Mouse (Mus musculus) C2C12 (cell line): ENCODE data around the gene Pard3b. TPM values are rescaled to one million over a fixed set of nuclear protein-coding genes. Genes with fewer than 3 reads are reported as not detected.
A peak's percentile ranks its signal among the peaks of the same experiment; 100 is the strongest.

Experiments
- H3K27me3 ChIP-seq: one replicate; pipeline ENCODE4 v1.6.1; 2011; ENCODE audit not compliant: control insufficient read depth, insufficient read depth, insufficient read length
- H3K36me3 ChIP-seq: one replicate; pipeline ENCODE4 v1.6.1; 2011; ENCODE audit not compliant: control insufficient read depth, insufficient read depth
- H3K4me3 ChIP-seq: one replicate; pipeline ENCODE4 v1.5.1; 2011; ENCODE audit warnings: mild to moderate bottlenecking, control low read depth; ENCODE audit not compliant: poor library complexity, insufficient read depth, severe bottlenecking
- H3K79me2 ChIP-seq: one replicate; pipeline ENCODE4 v1.6.1; 2011; ENCODE audit not compliant: control insufficient read depth, insufficient read depth
- H3K79me3 ChIP-seq: one replicate; pipeline ENCODE4 v1.6.1; 2011; ENCODE audit warnings: low read depth, control low read depth
- H3ac ChIP-seq: one replicate; pipeline ENCODE3; 2011; ENCODE audit warnings: low read depth; ENCODE audit not compliant: control insufficient read depth, insufficient read length
- CEBPB ChIP-seq: IDR thresholded peaks from one replicate; pipeline ENCODE4 v1.6.1; 2011; ENCODE audit warnings: low read depth, mild to moderate bottlenecking, control low read depth, moderate library complexity
- CTCF ChIP-seq: IDR thresholded peaks from one replicate; pipeline ENCODE4 v1.5.1; 2011; ENCODE audit not compliant: control insufficient read depth, insufficient read depth, insufficient read length
- FOSL1 ChIP-seq: IDR thresholded peaks from one replicate; pipeline ENCODE4 v1.8.0; 2011; ENCODE audit warnings: mild to moderate bottlenecking, low read length; ENCODE audit not compliant: poor library complexity, insufficient read depth, severe bottlenecking
- MAX ChIP-seq: IDR thresholded peaks from one replicate; pipeline ENCODE4 v1.6.1; 2011; ENCODE audit warnings: mild to moderate bottlenecking, control low read depth
- MYOD1 ChIP-seq: IDR thresholded peaks from one replicate; pipeline ENCODE4 v1.6.1; 2011; ENCODE audit warnings: low read depth; ENCODE audit not compliant: control insufficient read depth, insufficient read length
- MYOG ChIP-seq: IDR thresholded peaks from one replicate; pipeline ENCODE4 v1.6.1; 2011; ENCODE audit not compliant: control insufficient read depth, insufficient read length; ENCODE audit errors: extremely low read depth
- USF1 ChIP-seq: IDR thresholded peaks from one replicate; pipeline ENCODE4 v1.6.1; 2011; ENCODE audit warnings: low read depth, mild to moderate bottlenecking, control low read depth, moderate library complexity
- polyA plus RNA-seq: library from polyadenylated mRNA; unstranded; fragments of >200 nt; fragmentation: generic; extraction: Trizol; gene quantifications from one replicate; pipeline ENCODE4 v1.2.1, GENCODE M21; 2012; ENCODE audit warnings: missing spikeins

Gene Pard3b
- polyA plus RNA-seq, 1 experiment = 0.20 TPM

DNA sequence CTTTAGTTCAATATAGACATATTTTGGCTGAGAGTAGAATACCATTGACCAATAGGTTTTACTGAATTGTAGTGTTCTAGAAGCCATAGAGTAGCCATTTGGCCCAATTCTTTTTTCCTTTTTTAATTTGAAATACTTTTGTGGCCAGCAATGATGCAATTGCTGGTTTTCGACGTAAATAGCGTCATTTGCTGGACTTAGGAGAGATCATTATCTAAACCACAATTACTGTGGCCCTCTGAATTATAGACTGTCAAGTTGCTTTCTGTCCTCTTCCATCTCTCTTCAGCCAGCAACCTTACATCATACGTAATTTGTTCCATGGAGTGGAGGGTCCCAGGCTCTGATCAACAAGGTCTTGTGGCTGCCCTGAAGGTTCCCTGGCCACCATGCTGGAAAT is 1000.8 kb downstream of the Pard3b start:
- TF ChIP-seq FOSL1 (no peak), MYOD1 (no peak), USF1 (no peak), MAX (no peak), CTCF (no peak), MYOG (no peak), CEBPB (peak; percentile 89)
- Histone ChIP-seq H3K79me3 (no peaks in the 10 kb centered on the region), H3K27me3 (no peaks in the 10 kb centered on the region), H3ac (no peak overlapping the region), H3K4me3 (no peak overlapping the region), H3K79me2 (no peaks in the 10 kb centered on the region), H3K36me3 (no peaks in the 10 kb centered on the region)

DNA sequence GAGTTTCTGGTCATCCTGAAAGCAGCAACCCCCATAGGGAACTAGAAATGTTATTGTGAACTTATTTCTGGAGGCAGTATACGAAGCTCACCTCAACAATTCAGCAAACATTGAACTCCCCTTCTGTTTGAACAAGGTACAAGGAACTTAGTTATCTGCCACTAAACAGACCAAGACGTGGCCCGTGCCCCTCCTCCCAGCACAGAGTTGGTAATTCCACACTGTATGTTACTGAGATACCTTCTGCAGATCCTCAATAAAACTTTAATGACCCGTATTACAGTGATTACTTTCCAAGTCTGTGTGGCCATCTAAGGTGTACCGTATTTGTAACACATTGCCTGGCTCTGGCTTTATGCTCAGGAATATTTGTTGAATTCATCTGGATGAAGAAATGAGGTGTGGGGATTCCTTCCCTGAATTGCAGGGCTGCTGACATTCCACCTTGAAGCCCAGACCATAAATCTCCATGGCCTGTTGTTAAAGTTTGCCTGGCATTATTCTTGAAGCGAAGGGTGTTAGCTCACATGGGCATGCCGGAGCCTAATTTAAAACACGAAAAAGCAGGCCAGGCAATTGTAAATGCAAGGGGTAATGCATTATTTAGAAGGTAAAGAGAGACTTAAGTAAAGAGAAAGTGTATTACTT is 1006.1 kb downstream of the Pard3b start:
- Histone ChIP-seq H3K4me3 (no peak overlapping the region), H3K79me2 (no peaks in the 10 kb centered on the region), H3K79me3 (no peaks in the 10 kb centered on the region), H3K36me3 (no peaks in the 10 kb centered on the region), H3ac (no peak overlapping the region), H3K27me3 (no peaks in the 10 kb centered on the region)
- TF ChIP-seq CEBPB (no peak), MAX (no peak), FOSL1 (no peak), CTCF (no peak), MYOG (no peak), MYOD1 (no peak), USF1 (no peak)

DNA sequence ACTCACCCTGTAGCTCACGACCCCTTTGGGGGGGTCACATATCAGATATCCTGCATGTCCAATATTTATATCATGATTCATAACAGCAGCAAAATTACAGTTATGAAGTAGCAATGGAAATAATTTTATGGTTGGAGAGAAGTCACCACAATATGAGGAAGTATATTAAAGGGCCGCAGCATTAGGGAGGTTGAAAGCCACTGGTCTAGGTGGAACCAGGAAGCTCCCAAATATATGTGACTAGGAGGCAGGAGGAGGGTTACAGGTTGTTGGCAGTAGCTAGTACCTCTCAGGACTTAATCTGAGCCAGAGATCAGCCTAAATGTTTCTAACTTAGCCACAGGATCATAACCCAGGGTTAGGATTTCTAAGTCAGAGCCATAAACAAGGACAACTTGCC is 1008.2 kb downstream of the Pard3b start:
- Histone ChIP-seq H3K4me3 (no peak overlapping the region), H3ac (no peak overlapping the region), H3K36me3 (no peaks in the 10 kb centered on the region), H3K79me3 (no peaks in the 10 kb centered on the region), H3K79me2 (no peaks in the 10 kb centered on the region), H3K27me3 (no peaks in the 10 kb centered on the region)
- no peak for TF ChIP-seq CEBPB
- no peak for TF ChIP-seq CTCF
- TF ChIP-seq MYOG = no peak
- no peak for TF ChIP-seq MAX
- TF ChIP-seq USF1 = no peak
- TF ChIP-seq FOSL1 = no peak
- TF ChIP-seq MYOD1 = no peak

DNA sequence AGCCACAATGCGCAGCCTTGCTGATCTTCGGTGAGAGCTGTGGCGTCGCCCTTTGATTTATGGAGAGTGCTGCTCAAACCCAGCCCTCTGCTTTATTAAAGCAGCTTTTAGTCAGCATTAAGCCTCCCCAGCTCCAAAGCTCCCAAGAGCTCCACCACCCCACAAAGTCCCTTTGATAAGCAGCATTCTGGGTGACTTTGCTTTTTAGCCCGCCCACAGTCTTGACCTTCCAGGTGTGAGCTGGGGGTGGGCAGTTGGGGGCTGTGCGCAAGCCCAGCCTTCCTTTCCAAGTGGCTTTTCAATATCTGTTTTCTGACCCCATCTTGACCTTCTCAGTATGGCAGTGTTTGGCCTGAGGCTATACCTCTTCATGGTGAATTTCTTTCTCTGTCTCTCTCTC is 1009.5 kb downstream of the Pard3b start:
- Histone ChIP-seq H3K79me3 (no peaks in the 10 kb centered on the region), H3K27me3 (no peaks in the 10 kb centered on the region), H3K79me2 (no peaks in the 10 kb centered on the region), H3K4me3 (no peak overlapping the region), H3ac (no peak overlapping the region), H3K36me3 (no peaks in the 10 kb centered on the region)
- TF ChIP-seq CEBPB = no peak
- TF ChIP-seq USF1 = no peak
- TF ChIP-seq FOSL1 = no peak
- no peak for TF ChIP-seq MAX
- no peak for TF ChIP-seq CTCF
- TF ChIP-seq MYOD1 = no peak
- TF ChIP-seq MYOG = no peak

DNA sequence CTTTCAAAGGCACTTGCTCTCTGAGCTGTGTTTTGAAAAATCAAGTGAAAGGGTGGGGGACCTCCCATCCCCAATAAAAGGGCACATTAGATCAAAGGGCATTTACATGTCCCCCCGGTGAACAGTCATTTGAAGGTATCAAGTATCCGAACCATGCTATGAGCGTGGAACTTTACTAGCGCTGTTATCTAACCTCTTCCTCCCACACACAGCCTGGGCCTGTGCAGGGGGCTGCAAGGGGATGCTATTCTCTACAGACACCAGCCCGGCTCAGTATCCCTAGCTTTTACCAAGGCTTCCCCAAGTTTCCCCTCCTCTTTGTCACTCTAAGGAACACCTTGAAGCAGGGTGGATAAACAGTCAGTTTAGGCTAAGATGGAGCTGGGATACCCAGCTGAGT is 1010.0 kb downstream of the Pard3b start:
- H3K4me3 ChIP-seq = no peak overlapping the region
- H3K79me3 ChIP-seq = no peaks in the 10 kb centered on the region
- TF ChIP-seq FOSL1 = no peak
- no peak for TF ChIP-seq CTCF
- TF ChIP-seq USF1 = no peak
- TF ChIP-seq MYOG = no peak
- TF ChIP-seq MAX = no peak
- TF ChIP-seq MYOD1 = no peak
- TF ChIP-seq CEBPB = no peak
- H3K36me3 ChIP-seq = no peaks in the 10 kb centered on the region
- H3K79me2 ChIP-seq = no peaks in the 10 kb centered on the region
- H3K27me3 ChIP-seq = no peaks in the 10 kb centered on the region
- H3ac ChIP-seq = no peak overlapping the region
